Mouse (Mus musculus): ENCODE data around the gene Onecut1.

Gene Onecut1

DNA sequence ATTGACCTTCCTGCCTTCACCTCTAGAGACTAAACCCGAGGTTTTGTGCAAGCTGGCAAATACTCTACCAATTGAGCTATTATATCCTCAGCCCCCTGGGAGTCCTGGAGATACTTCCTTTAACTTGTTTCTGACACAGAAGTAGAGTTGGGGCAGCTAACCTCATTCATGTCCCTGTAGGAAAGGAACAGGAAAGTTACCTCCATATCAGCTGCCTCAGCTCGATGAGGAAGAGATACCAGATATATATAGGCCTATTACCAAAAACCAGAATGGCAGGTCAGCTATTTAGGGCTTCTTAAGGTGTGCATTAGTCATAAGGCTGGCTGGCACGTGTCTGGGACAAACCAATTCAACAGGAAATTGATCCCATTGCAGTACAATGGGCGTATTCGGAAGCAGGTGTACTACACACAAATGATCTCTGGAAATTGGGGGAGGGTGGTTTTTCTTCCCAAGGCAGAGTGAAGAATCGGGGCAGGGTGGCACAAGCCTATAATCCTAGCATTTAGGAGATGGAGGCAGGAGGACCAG lies 48.6 kb downstream of the Onecut1 start:
- in situ Hi-C loops (cut with MboI, MseI), result no loop called here

DNA sequence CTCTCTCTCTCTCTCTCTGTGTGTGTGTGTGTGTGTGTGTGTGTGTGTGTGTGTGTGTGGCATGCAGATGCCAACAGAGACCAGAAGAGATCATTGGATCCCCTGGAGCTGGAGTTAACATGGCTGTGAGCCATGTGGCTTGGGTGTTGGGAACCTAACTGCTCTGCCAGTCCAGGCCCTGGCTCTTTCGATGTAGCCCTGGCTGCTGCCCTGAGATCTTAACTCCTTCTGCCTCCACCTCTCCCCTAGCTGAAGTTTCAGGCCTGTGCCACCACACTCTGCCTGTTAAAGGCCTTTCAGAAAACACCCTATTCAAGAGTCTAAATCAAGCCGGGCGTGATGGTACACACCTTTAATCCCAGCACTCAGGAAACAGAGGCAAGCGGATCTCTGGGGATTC lies 49.7 kb downstream of the Onecut1 start:
- in situ Hi-C loops (cut with MboI, MseI), result no loop called here

DNA sequence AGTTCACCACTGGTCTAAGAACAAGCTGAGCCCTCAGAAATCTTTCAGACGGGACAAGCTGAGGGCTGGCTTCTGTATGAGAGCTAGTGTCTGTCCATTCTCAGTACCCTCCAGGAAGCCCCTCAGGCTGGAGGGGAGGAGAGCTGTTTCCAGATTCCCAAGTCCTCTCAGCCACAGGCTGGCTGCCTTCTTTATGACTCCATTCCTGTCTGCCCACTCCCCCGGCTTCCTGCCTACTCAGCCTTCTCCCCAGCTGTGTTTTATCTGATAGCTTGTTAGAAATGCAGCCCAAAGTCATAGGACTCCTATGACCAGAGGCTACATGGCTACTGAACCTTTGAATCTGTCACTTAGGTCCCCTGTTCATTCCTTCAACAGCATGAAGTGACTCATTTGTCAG lies 50.2 kb downstream of the Onecut1 start:
- in situ Hi-C loops (cut with MboI, MseI), result no loop called here

DNA sequence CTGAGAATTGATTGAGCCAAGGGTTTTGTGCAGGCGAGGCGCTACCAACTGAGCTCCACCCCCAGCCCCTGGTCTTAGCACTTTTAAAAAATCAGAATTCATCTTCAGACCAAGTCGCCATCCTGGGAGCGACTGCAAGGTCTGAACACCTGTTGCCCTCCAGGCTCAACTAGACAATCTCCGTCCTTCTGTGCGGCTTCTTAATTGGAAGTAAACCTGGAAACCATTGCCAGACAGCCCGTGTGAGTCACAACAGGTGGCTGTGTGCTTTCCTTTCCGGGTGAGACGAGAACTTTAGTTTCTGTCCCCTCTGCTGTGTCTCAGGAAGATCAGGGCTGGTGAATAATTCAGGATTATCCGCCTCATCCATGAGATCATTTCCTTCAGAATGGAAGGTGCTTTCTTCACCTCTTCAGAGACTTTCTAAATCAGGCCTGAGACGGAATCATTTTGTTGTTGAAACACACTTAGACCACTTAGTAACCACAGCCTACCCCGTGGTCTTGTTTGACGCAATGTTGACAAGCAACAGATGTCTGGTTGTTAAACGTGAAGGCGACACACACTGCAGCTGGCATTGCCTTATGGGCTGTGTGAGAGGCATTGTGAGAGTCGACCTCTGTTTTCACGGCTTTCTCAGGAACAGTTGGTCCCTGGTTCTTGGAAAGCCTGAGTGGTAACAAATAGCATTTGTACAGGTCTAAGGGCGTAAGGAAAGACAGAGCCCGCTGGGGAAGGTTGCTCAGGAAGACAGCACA lies 51.1 kb downstream of the Onecut1 start:
- in situ Hi-C loops (cut with MboI, MseI), result no loop called here

DNA sequence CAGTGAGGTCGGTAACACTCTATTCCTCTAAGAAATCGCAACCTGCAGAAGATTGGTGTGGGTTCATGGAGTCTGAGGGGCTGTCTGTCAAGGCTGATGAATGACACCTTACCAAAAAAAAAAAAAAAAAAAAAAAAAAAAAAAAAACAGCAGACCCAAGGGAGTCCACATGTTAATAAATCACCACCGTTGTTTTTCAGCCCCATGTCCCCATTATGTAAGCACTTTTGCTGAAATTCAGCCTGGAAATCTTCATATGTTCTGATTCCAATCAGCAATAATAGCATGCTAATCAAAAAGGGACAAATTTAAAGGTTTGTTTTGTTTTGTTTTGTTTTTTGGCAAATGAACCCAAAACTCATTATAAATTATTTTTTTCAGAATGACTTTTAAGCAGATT lies 53.9 kb downstream of the Onecut1 start:
- in situ Hi-C loops (cut with MboI, MseI), result no loop called here

DNA sequence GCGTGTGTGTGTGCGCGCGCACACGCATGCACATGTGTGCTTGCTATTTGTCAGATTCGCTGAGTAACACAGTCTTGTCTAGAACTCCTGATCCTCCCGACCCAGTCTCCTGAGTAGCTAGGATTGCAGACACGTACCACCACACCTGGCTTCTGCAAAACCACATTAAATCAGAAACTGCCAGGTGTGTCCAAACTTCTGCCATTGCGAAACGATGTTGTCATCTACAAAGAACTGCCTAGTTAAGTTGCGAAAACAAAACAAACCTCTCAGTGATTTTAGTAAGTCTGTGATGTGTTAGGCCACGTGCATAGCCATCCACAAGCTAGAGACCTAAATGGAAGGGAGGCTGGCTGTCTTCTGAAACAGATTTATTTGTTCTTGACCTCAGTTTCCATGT lies 58.7 kb downstream of the Onecut1 start:
- in situ Hi-C loops (cut with MboI, MseI), result no loop called here

DNA sequence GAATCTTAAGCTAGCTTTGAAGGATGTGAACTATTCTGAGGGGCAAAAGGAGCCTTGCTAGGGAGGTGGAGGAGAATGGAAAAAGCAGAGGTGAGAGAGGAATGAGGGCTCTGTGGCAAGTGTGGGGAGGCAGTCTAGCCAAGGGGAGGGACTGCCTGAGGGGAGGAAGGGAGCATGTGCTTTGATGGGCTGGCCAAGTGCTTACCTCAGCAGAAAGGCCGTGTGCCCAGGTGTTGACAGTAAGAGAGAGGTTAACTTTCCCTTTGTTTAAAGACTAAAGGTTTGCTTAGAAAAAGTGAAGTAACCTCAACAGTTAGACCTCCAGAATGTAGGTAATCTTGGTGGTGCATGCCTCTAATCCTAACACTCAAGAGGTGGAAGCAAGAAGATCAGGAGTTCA lies 59.7 kb downstream of the Onecut1 start:
- in situ Hi-C loops (cut with MboI, MseI), result no loop called here

DNA sequence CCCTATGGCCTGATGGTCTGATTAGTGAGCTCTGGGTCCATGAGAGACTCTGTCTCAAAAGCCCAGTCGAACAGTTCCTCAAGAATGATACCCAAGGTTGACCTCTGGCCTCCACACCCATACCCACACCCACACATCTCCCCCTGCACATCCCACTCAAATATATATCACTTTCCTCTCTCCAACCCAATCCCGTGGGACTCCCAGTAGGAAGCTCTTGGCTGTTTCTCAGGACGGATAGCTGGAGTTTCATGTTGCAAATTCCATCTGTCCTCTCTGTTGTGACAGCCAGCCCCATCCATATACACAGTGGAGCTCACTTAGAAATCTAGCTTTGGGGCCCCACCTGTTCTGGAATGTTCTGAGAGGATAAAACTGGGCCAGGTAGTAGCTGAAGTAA lies 61.2 kb downstream of the Onecut1 start:
- in situ Hi-C loops (cut with MboI, MseI), result no loop called here

DNA sequence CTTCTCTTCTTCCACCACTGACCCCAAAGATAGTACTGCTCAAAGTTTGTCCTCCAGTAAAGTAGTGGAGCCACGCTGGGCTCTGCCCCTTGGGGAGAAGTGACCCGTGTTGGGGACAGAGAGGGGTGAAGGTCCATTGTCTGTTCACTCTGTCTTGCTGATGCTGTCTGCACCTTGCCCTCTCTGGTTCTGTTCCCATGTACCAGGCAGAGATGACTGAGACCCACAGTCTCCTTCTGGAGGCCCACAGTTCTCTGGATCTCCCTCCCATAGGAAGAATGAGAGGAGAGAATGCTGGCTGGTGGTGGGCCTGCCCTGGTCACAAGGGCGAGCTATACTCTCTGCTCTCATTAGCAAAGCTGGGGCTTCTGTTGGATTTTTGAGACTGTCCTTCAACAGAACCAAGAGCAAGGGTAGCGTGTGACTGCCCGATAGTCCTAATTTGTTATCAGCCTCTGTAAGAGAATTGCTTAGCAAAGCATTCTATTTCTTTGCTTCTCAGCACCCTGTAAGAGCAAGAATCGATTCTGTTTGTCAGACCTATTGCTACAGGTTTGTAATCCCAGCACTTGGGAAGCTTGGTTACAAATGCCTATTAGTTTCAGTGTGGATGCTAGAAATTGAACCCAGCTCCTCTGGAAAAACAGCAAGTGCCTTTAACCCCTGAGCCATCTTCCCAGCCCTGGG lies 61.7 kb downstream of the Onecut1 start:
- in situ Hi-C loops (cut with MboI, MseI), result no loop called here

DNA sequence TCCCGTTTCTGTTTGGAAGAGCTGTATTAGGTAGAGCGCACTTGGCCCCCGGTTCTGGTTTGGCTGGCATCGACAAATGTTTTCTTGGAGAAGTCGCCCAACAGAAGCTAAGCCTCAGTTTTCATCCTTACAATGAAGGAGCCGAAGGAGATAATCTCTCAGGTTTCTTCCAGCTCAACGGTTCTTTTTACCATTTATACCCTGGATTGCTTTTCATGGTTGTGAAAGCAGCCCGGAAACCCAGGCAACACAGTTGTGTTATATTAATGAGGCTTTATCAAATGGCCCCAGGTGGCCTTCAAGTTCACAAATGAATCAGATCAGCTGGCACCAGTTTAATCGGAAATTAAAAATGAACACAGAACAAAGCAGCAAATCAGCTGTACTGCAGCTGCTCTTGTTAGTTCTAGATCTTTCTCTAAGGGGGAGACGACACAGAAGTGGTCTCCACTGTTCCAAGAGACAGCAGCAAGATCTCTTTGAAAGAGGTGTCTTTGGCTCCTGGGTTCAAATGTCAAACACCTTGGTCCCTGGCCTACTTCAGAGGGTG lies 63.6 kb downstream of the Onecut1 start:
- in situ Hi-C loops (cut with MboI, MseI), result no loop called here

DNA sequence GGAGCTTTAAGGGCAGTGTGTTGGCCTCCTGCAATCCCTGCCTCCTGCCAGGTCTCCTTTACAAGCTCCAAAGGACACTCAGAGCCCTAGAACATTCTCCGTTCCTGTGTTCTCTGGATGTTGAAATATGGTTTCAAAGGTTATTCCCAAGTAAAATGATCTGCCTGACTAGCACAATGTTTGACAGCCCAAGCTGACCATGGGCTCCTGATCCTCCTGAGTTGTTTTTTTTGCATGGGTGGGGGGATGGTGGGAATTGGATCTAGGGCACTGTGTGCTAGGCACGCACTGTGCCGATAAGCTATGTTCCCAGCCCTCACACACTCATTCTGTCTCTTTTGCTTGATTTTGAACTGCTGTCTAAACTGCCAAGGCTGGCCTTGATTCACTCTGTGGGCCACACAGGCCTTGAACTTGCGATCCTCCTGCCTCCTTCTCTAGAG lies 68.3 kb downstream of the Onecut1 start:
- in situ Hi-C loops (cut with MboI, MseI), result no loop called here

DNA sequence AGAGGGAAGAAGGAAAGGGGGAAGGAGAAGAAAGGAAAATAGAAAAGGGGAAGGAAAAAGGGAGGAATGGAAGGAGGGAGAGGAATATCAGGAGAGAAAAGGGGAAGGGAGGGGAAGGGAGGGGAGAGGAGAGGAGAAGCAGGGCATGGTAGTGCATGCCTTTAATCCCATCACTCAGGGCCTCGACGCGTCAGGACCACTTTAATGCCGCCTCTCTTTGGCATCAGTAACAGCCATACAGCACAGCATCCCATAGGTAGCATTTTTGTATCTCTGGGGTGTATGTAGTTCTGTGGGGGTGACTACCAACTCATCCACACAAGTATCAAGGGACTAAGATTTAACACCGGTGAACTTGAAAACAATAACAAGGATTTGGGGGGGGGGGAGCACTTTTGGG lies 68.9 kb downstream of the Onecut1 start:
- in situ Hi-C loops (cut with MboI, MseI), result no loop called here

DNA sequence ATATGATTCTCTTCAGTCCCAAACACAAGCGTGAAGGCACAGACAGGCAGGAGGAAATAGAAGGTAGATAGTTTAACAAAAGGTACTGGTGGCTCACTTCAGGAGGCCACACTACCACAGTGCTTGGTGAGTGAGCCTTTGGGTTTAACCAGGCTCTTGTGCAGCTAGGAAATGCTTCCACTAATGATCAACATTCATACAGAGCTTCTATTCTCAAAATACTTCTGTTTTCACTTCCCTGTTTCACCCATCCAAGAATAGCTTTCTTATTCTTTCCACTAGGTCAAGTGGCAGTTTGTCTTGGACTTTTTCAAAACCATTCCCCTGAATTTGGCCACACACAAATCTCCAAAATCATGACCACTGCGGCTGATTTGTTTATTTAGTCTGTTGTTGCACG lies 73.6 kb downstream of the Onecut1 start:
- in situ Hi-C loops (cut with MboI, MseI), result no loop called here

DNA sequence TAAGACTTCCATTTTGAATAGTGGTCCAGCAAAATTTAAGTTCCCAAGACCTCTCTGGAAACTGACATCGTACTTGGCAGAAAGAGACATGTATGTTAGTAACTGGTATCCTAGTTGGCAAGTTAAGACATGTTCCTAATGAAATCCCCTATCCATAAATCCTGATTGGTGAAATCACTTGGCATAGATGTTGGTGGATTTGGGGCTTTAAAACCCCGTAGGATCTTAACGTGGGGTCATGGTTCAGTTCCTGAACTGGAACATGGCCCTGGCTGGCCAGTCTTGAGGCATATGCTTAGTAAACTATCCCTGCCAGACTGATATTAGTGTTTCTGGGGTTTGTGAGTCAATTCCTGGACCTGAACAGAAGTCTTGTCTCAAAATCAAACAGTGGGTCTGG lies 76.0 kb downstream of the Onecut1 start:
- in situ Hi-C loops (cut with MboI, MseI), result no loop called here

DNA sequence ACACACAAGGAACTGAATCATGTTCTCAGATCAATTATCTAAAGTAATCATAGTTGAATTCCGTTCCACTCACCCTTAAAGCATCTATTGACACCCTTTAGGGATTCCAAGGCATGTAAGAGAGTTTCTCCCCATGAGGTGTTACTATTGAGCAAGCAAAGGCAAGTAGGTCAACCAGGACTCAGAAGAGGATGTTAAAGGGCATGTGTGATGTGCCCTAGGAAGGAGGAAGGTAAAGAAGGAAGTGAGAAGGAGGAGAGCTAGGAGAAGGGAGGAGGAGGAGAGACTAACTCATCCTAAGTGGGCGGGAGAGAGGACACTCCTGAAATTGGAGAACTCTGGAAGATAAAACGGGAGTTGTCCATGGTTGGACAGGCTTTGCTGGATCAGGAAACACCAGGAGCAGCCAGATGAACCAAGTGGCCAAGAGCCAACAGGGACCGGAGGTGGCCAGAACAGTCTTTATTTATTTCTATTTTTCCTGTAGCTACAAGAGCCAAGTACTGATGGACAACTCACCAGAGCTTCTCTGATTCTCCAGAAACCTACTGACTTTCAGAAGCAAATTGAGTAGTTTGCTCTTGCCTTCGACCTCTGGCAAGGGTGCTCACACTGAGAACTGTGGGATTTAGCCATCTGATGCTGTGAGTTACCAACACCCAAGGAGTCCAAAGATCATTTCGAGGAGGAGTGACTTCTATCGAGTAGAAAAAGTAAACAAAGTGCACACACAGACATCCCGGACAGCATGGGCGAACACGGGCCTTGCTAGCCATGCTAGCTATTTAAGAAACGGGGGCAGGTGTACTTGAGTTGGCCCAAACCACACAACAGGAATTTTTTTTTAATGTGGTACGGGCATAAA lies 77.2 kb downstream of the Onecut1 start:
- in situ Hi-C loops (cut with MboI, MseI), result no loop called here

Measured in T-helper 17 cell (primary cell).